Mouse (Mus musculus): ENCODE data around the gene B4galnt2.

- TF ChIP-seq CTCF (IDR thresholded peaks at IDR 0.05 in 2 of 3, conservative IDR thresholded peaks at IDR 0.05 in 1 of 3; ENCODE audit: control insufficient read depth in 1 of 3, insufficient read depth in 1 of 3, low read depth in 2 of 3, low read length in 3 of 3, poor library complexity in 1 of 3, severe bottlenecking in 1 of 3) (no peak), ZC3H11A (IDR thresholded peaks at IDR 0.05; ENCODE audit: low read depth, low read length) (no peak), EP300 (IDR thresholded peaks at IDR 0.05; ENCODE audit: low read depth in 1 of 2, low read length in 2 of 2) (no peak), KAT2A (conservative IDR thresholded peaks at IDR 0.05; ENCODE audit: low read depth, low read length) (no peak), NRF1 (IDR thresholded peaks at IDR 0.05; ENCODE audit: insufficient read depth, low read depth, low read length, poor library complexity, severe bottlenecking) (no peak), POLR2A (IDR thresholded peaks at IDR 0.05; ENCODE audit: control insufficient read depth in 1 of 2, insufficient read depth in 1 of 2, low read depth in 1 of 2, low read length in 2 of 2, poor library complexity in 1 of 2) (no peak), TCF12 (IDR thresholded peaks at IDR 0.05; ENCODE audit: low read depth, low read length) (no peak)
Measured at GRCm38 (mm10) chr11:95840694-95841497, 73.8 kb downstream of the B4galnt2 start.

Data from MEL (cell line).